Mouse (Mus musculus) MEL (cell line): Measurements from ENCODE around the gene Eef1g.

Experiments
- CTCF ChIP-seq, 3 experiments: IDR thresholded peaks in 2 of 3; conservative IDR thresholded peaks in 1 of 3; 2 replicates each; pipeline ENCODE4 v1.5.1; 2011 to 2012; ENCODE audit warnings: low read length in 3 of 3, low read depth in 2 of 3, mild to moderate bottlenecking in 2 of 3, improper control_type of control experiment in 1 of 3, inconsistent platforms in 1 of 3, mixed read lengths in 1 of 3, moderate library complexity in 1 of 3; ENCODE audit not compliant: control insufficient read depth in 1 of 3, insufficient read depth in 1 of 3, poor library complexity in 1 of 3, severe bottlenecking in 1 of 3
- GATA1 ChIP-seq: IDR thresholded peaks from 2 replicates; pipeline ENCODE4 v1.6.1; 2011; ENCODE audit warnings: low read depth, low read length, improper control_type of control experiment
- MAFK ChIP-seq: IDR thresholded peaks from 2 replicates; pipeline ENCODE4 v1.6.1; 2011; ENCODE audit warnings: low read depth, mild to moderate bottlenecking, low read length, improper control_type of control experiment, borderline replicate concordance
- MEF2A ChIP-seq: IDR thresholded peaks from 2 replicates; pipeline ENCODE4 v1.6.1; 2014; ENCODE audit warnings: low read depth, mild to moderate bottlenecking, inconsistent platforms, low read length, improper control_type of control experiment; ENCODE audit not compliant: poor library complexity, insufficient replicate concordance, severe bottlenecking; ENCODE audit errors: extremely low read depth
- POLR2AphosphoS5 ChIP-seq: IDR thresholded peaks from 2 replicates; pipeline ENCODE4 v1.6.1; 2012; ENCODE audit warnings: low read depth, borderline replicate concordance, mild to moderate bottlenecking, inconsistent platforms, low read length, moderate library complexity, mixed read lengths
- USF1 ChIP-seq: IDR thresholded peaks from 2 replicates; pipeline ENCODE4 v1.6.1; 2014; ENCODE audit warnings: low read depth, mild to moderate bottlenecking, inconsistent platforms, low read length, improper control_type of control experiment, moderate library complexity
- ZC3H11A ChIP-seq: IDR thresholded peaks from 2 replicates; pipeline ENCODE4 v1.6.1; 2012; ENCODE audit warnings: low read depth, mild to moderate bottlenecking, inconsistent platforms, low read length, improper control_type of control experiment
- ZNF384 ChIP-seq: IDR thresholded peaks from 2 replicates; pipeline ENCODE4 v1.6.1; 2012; ENCODE audit warnings: low read depth, mild to moderate bottlenecking, inconsistent platforms, low read length, improper control_type of control experiment

DNA sequence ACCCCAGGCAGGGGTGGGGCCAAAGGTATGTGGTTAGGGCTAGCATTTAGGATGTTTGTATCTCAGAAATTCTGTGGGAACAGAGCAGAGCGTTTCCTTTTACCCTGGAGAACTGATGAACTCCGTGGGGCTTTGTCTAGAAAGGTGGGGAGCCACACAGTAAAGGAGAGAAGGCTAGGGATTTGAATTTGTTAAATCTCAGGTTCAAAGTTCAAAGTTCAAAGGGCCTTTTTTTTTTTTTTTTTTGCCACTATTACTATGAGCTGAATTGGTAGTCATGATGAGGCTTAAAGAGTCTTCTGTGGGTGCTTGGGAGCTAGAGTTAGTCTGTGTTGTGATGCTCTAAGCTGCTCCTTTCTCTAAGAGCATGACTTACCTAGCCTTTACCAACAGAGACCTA, 30.1 kb upstream of the Eef1g start:
- TF ChIP-seq USF1 (no peak), CTCF (IDR thresholded peaks at IDR 0.05 in 2 of 3, conservative IDR thresholded peaks at IDR 0.05 in 1 of 3; ENCODE audit: control insufficient read depth in 1 of 3, insufficient read depth in 1 of 3, low read depth in 2 of 3, low read length in 3 of 3, poor library complexity in 1 of 3, severe bottlenecking in 1 of 3) (no peak), POLR2AphosphoS5 (no peak), ZNF384 (no peak), MAFK (no peak), ZC3H11A (no peak), MEF2A (no peak), GATA1 (no peak)
